Mouse (Mus musculus): ENCODE data around the gene Patz1.

Gene Patz1

DNA sequence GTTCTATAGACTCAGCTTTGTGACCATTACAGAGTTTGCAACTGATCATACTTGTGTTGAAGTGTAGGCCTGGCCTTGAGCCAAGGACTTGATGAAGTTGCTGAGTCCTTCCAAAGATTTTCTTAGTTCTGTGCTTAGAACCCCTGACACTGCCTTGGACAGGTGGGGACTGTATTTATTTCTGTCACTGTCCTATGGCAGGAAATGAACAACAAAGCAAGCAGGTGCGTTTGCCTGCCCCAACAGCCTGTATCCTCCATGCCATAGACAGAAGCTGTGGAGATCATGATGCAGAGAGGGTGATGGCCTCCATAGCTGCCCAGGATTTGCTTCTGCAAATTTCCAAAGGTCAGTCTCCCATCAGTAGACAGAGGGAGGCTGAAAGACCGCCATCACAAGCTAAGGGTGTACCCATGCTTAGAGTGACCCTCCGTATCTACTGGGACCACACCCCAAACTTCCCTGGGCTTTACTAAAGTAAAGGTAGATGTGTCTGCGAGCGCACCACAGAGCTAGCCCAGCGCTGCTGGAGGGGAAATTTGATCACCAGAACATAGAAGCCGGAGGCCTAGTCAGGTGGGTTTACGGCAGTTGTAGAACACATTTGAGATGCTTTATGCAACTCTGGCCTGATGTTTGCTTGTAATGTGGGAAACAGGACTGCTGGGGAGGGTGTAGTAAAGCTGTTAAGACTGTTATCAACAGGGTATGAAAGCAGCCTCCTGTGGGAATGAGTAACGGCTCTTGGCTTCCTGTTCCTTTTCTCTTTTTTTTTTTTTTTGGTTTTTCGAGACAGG lies 22.3 kb downstream of the Patz1 start:
- Histone ChIP-seq H3K4me3 (replicated peaks; ENCODE audit: low read length) (no peak overlapping the region), H3K9me3 (ENCODE audit: low read length) (no peaks in the 10 kb centered on the region), H3K27me3 (ENCODE audit: insufficient read depth, low read length) (no peaks in the 10 kb centered on the region), H3K4me1 (replicated peaks; ENCODE audit: low read depth, low read length) (peaks cover 60% of the 10 kb centered on the region), H3K36me3 (ENCODE audit: insufficient read depth, low read length) (peaks cover 79% of the 10 kb centered on the region)
- no peak for TF ChIP-seq POU5F1 (IDR thresholded peaks at IDR 0.05; ENCODE audit: borderline replicate concordance, low read length)
- TF ChIP-seq CTCF (conservative IDR thresholded peaks at IDR 0.05; ENCODE audit: low read length): no peak
- TF ChIP-seq NANOG (IDR thresholded peaks at IDR 0.05; ENCODE audit: borderline replicate concordance, low read length): no peak

DNA sequence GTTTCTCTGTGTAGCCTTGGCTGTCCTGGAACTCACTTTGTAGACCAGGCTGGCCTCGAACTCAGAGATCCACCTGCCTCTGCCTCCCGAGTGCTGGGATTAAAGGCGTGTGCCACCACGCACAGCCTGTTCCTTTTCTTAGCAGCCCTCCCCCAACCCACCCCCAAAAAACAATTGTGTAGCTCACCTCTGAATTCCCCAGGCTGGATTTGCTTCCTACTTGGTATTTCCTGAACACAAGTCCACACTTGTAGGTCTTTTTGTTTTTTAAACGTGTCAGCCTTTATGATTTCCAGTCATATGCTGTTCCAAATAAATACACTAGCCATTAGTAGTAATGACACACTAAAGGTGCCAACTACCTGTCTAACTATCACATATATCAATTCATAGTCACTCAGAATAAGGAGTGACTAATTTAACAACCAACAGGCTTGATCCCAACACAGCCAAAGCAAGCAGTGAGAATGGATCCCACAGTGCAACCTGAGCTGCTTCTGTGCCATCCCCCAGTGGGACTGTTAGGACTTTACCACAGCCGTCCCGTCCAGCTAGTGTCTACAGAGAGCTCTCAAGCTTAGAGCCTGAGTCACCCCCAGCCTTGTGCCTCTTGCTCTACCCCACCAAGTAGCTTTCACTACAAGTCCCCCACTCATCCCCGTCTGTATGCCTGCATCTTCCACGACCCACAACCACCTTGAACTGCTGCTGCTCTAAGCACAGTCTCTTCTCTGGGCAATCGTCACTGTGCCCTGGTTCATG lies 23.1 kb downstream of the Patz1 start:
- no peaks in the 10 kb centered on the region for H3K9me3 ChIP-seq (ENCODE audit: low read length)
- TF ChIP-seq POU5F1 (IDR thresholded peaks at IDR 0.05; ENCODE audit: borderline replicate concordance, low read length): no peak
- no peak for TF ChIP-seq CTCF (conservative IDR thresholded peaks at IDR 0.05; ENCODE audit: low read length)
- TF ChIP-seq NANOG (IDR thresholded peaks at IDR 0.05; ENCODE audit: borderline replicate concordance, low read length): no peak
- H3K27me3 ChIP-seq (ENCODE audit: insufficient read depth, low read length): no peaks in the 10 kb centered on the region
- peaks cover 71% of the 10 kb centered on the region for H3K36me3 ChIP-seq (ENCODE audit: insufficient read depth, low read length)
- H3K4me1 ChIP-seq (replicated peaks; ENCODE audit: low read depth, low read length): peaks cover 53% of the 10 kb centered on the region
- no peak overlapping the region for H3K4me3 ChIP-seq (replicated peaks; ENCODE audit: low read length)

DNA sequence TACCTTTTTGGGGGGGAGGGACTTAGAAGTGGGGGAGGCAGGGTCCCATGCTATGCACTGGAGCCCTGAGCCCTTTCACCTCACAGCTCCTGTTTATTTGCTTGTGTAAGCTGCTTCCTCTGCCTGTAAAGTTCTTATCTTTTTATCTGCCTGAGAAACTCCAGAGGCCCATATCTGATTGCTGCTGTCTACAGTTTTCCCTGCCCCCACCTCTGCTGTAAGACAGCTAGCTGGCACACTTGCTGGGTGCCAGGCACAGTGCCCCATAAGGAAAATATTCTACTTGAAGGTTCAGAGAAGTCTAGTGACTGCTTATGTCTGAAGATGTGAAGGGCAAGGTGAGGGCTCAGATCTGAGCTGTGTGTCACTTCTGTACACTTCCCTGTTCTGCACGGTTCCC lies 24.6 kb downstream of the Patz1 start:
- H3K4me1 ChIP-seq (replicated peaks; ENCODE audit: low read depth, low read length): peaks cover 41% of the 10 kb centered on the region
- no peaks in the 10 kb centered on the region for H3K9me3 ChIP-seq (ENCODE audit: low read length)
- H3K27me3 ChIP-seq (ENCODE audit: insufficient read depth, low read length): no peaks in the 10 kb centered on the region
- no peak overlapping the region for H3K4me3 ChIP-seq (replicated peaks; ENCODE audit: low read length)
- TF ChIP-seq POU5F1 (IDR thresholded peaks at IDR 0.05; ENCODE audit: borderline replicate concordance, low read length) (no peak), NANOG (IDR thresholded peaks at IDR 0.05; ENCODE audit: borderline replicate concordance, low read length) (no peak), CTCF (conservative IDR thresholded peaks at IDR 0.05; ENCODE audit: low read length) (no peak)
- peaks cover 56% of the 10 kb centered on the region for H3K36me3 ChIP-seq (ENCODE audit: insufficient read depth, low read length)

DNA sequence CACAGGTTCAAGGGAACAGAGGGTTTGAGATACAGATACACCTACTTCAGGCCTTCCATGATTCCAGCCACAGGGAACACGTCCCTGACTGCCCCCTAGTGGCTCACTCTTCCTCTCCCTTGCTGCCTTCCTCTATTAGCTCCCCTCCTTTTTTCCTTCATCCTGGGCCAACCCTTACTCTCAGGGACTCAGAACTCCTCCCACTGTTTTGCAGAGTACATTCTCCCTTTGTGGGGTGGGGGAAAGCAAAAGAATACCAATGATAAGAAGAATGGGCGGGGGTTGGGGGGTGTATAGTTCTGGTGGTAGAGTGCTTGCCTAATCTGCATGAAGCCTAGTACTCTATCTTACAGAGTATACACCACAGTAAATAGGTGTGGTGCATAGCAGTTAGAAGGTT lies 25.5 kb downstream of the Patz1 start:
- TF ChIP-seq NANOG (IDR thresholded peaks at IDR 0.05; ENCODE audit: borderline replicate concordance, low read length) (no peak), CTCF (conservative IDR thresholded peaks at IDR 0.05; ENCODE audit: low read length) (peak; percentile 84), POU5F1 (IDR thresholded peaks at IDR 0.05; ENCODE audit: borderline replicate concordance, low read length) (no peak)
- Histone ChIP-seq H3K36me3 (ENCODE audit: insufficient read depth, low read length) (peaks cover 50% of the 10 kb centered on the region), H3K4me3 (replicated peaks; ENCODE audit: low read length) (no peak overlapping the region), H3K9me3 (ENCODE audit: low read length) (no peaks in the 10 kb centered on the region), H3K27me3 (ENCODE audit: insufficient read depth, low read length) (no peaks in the 10 kb centered on the region), H3K4me1 (replicated peaks; ENCODE audit: low read depth, low read length) (peaks cover 39% of the 10 kb centered on the region)

DNA sequence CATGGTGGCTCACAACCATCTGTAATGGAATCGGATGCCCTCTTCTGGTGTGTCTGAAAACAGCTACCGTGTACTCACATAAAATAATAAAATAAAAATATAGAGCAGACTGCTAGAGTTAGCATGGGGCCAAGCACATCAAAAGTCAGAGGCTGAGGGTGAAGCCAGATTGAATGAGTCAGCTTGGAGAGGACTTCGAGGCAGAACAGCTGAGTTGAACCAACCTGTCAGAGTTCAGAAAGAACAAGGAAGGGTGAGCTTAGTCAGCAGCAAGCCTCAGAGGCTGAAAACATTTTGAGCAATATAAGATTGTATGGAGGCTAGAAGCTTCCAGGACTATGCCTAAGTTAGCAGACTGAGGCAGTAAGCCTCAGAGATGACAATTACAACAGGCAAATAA lies 29.6 kb downstream of the Patz1 start:
- no peaks in the 10 kb centered on the region for H3K27me3 ChIP-seq (ENCODE audit: insufficient read depth, low read length)
- H3K9me3 ChIP-seq (ENCODE audit: low read length): no peaks in the 10 kb centered on the region
- H3K36me3 ChIP-seq (ENCODE audit: insufficient read depth, low read length): peaks cover 28% of the 10 kb centered on the region
- no peak for TF ChIP-seq POU5F1 (IDR thresholded peaks at IDR 0.05; ENCODE audit: borderline replicate concordance, low read length)
- no peak for TF ChIP-seq NANOG (IDR thresholded peaks at IDR 0.05; ENCODE audit: borderline replicate concordance, low read length)
- no peak for TF ChIP-seq CTCF (conservative IDR thresholded peaks at IDR 0.05; ENCODE audit: low read length)
- H3K4me1 ChIP-seq (replicated peaks; ENCODE audit: low read depth, low read length): peaks cover 25% of the 10 kb centered on the region
- H3K4me3 ChIP-seq (replicated peaks; ENCODE audit: low read length): no peak overlapping the region

DNA sequence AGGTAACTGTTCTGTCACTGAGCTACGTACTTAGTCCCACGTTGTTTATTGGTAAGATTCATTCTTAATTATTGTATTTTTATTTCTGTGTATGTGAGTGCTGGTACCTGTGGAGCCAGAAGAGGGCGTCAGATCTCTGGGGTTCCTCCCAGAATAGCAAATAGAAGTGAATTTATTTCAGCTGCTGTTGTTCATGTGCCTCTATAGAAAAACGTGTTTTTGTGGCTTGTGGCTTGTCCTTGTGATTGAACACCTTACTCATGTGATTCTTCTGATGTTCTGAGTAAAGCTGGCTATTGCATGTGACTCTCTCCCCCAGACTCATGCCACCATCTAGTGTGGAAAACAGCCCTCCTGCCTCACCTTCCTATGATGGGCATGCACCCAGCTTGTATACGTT lies 39.6 kb downstream of the Patz1 start:
- peaks cover 43% of the 10 kb centered on the region for H3K4me1 ChIP-seq (replicated peaks; ENCODE audit: low read depth, low read length)

DNA sequence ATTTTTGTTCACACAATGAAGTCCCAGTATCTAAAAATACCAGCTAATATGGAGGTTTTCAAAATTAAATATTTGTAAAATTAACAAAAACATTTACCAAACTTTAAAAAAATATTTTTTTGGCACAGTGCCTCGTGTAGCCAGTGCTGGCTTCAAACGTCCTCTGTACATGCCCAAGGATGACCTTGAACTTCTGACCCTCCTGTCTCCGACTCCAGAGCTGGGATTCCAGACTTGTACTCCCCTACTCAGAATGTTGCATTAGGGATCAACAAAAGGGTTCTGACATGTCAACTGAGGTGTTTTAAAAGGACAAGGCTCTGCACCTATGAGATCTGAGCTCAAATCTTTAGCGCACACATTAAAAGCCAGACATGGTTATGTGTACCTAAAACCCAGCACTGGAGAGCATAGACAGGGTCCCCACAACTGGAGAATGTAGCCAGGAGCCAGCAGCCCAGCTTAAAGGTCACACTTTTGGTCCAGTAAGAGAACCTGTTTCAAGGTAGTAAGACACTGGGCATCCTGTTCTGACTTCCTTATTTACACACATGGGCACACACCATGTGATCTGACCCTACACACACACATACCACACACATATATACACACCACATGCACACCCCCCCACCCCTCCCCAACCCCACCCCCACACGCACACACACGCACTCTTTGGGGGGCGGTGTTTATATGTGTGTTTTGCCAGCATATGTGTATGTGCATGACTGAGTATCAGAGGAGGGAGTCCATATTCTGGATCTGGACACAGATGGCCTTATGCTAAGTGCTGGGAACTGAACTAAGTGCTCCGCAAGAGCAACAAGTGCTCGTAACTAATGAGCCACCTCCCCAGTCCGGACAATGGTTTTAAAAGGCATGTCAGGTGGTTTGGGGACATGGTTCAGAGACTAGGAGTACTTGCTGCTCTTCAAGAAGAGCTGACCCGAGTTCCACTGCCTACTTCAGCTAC lies 40.4 kb downstream of the Patz1 start:
- H3K9me3 ChIP-seq (ENCODE audit: low read length): no peaks in the 10 kb centered on the region
- TF ChIP-seq NANOG (IDR thresholded peaks at IDR 0.05; ENCODE audit: borderline replicate concordance, low read length) (no peak), POU5F1 (IDR thresholded peaks at IDR 0.05; ENCODE audit: borderline replicate concordance, low read length) (no peak), CTCF (conservative IDR thresholded peaks at IDR 0.05; ENCODE audit: low read length) (no peak)
- peaks cover 9% of the 10 kb centered on the region; the same call in 1 of the 2 replicates for H3K27me3 ChIP-seq (ENCODE audit: insufficient read depth, low read length)
- H3K4me1 ChIP-seq (replicated peaks; ENCODE audit: low read depth, low read length): peaks cover 51% of the 10 kb centered on the region
- 0 out of 2 replicates have a peak overlapping the region, but pooled peaks have one; percentile 27 for H3K4me3 ChIP-seq (replicated peaks; ENCODE audit: low read length)
- peaks cover 10% of the 10 kb centered on the region; the same call in 1 of the 2 replicates for H3K36me3 ChIP-seq (ENCODE audit: insufficient read depth, low read length)

More for the DNA sequence above, 39.6 kb downstream of the Patz1 start:
- no peaks in the 10 kb centered on the region for H3K9me3 ChIP-seq (ENCODE audit: low read length)
- H3K27me3 ChIP-seq (ENCODE audit: insufficient read depth, low read length): peaks cover 9% of the 10 kb centered on the region; the same call in 1 of the 2 replicates
- peaks cover 3% of the 10 kb centered on the region; the same call in 1 of the 2 replicates for H3K36me3 ChIP-seq (ENCODE audit: insufficient read depth, low read length)
- TF ChIP-seq NANOG (IDR thresholded peaks at IDR 0.05; ENCODE audit: borderline replicate concordance, low read length) (no peak), CTCF (conservative IDR thresholded peaks at IDR 0.05; ENCODE audit: low read length) (peak; percentile 30), POU5F1 (IDR thresholded peaks at IDR 0.05; ENCODE audit: borderline replicate concordance, low read length) (no peak)
- H3K4me3 ChIP-seq (replicated peaks; ENCODE audit: low read length): no peak overlapping the region
